Mouse (Mus musculus) myocyte (in vitro differentiated cells): ENCODE measurements around the gene Lama5.

ENCODE experiments used
- CEBPB ChIP-seq: IDR thresholded peaks from 2 replicates; pipeline ENCODE4 v1.6.1; 2011; ENCODE audit warnings: mild to moderate bottlenecking, moderate library complexity; ENCODE audit not compliant: poor library complexity, insufficient read depth, severe bottlenecking
- MYOG ChIP-seq, 3 experiments: IDR thresholded peaks; one replicate each; pipeline ENCODE4 v1.6.1; 2011; ENCODE audit warnings: control low read depth in 2 of 3, low read depth in 2 of 3, mild to moderate bottlenecking in 2 of 3; ENCODE audit not compliant: insufficient read length in 2 of 3, control insufficient read depth in 1 of 3, insufficient read depth in 1 of 3
- POLR2A ChIP-seq: IDR thresholded peaks from one replicate; pipeline ENCODE4 v1.6.1; 2011; ENCODE audit warnings: low read depth, mild to moderate bottlenecking, control low read depth, moderate library complexity; ENCODE audit not compliant: insufficient read length
- POLR2AphosphoS2 ChIP-seq: IDR thresholded peaks from one replicate; pipeline ENCODE4 v1.6.1; 2011; ENCODE audit warnings: low read depth, control low read depth; ENCODE audit not compliant: insufficient read length
- TCF3 ChIP-seq: IDR thresholded peaks from one replicate; pipeline ENCODE4 v1.6.1; 2011; ENCODE audit warnings: low read depth, control low read depth; ENCODE audit not compliant: insufficient read length
- USF1 ChIP-seq: IDR thresholded peaks from one replicate; pipeline ENCODE4 v1.6.1; 2011; ENCODE audit warnings: low read depth, mild to moderate bottlenecking, control low read depth, moderate library complexity

DNA sequence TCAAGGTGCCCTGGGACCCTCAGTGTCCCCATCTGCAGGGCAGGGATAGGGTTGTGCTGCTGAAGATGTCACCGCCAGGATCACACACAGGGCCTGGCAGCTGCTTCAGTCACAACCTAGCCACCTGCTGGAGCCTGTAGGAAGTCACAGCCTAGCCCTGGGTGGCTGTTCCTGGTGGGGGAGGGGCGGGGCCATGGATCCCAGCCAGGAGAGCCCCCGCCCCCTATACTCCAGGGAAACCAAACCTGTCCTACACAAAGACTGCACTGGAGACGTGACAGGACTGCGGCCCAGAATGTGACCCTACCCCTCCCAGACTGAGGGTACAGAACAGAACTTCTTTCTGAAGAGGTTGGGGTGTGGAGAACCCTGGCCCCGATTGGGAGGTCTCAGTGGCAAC, 3.4 kb downstream of the Lama5 start:
- TF ChIP-seq TCF3 (no peak), POLR2A (no peak), USF1 (no peak), POLR2AphosphoS2 (peak; percentile 10), CEBPB (no peak), MYOG (IDR thresholded peaks at IDR 0.05; ENCODE audit: control insufficient read depth in 1 of 3, insufficient read depth in 1 of 3, insufficient read length in 2 of 3, low read depth in 2 of 3) (peak in 2 of 3 experiments; percentile 30 to 82)
